Mouse (Mus musculus) myocyte (in vitro differentiated cells): ENCODE measurements at regions not wholly inside any gene's neighbourhood (a gene's known extent, or its start where the extent isn't known, plus 50 kb on each side); places are given as distances from the start of the nearest gene placed in this dataset.

Source experiments
- H3K27me3 ChIP-seq: one replicate; pipeline ENCODE4 v1.6.1; 2011; ENCODE audit not compliant: control insufficient read depth, insufficient read depth, insufficient read length
- H3K36me3 ChIP-seq: one replicate; pipeline ENCODE4 v1.6.1; 2011; ENCODE audit not compliant: control insufficient read depth, insufficient read depth
- H3K4me2 ChIP-seq: one replicate; pipeline ENCODE4 v1.6.1; 2011; ENCODE audit warnings: low read depth, control low read depth
- H3K4me3 ChIP-seq: one replicate; pipeline ENCODE4 v1.5.1; 2011; ENCODE audit warnings: mild to moderate bottlenecking, control low read depth, moderate library complexity
- H3K79me2 ChIP-seq: one replicate; pipeline ENCODE4 v1.6.1; 2011; ENCODE audit not compliant: control insufficient read depth, insufficient read depth
- H3ac ChIP-seq: one replicate; pipeline ENCODE4 v1.6.1; 2011; ENCODE audit not compliant: control insufficient read depth, insufficient read length
- CEBPB ChIP-seq: IDR thresholded peaks from 2 replicates; pipeline ENCODE4 v1.6.1; 2011; ENCODE audit warnings: mild to moderate bottlenecking, moderate library complexity; ENCODE audit not compliant: poor library complexity, insufficient read depth, severe bottlenecking
- E2F4 ChIP-seq: IDR thresholded peaks from one replicate; pipeline ENCODE4 v1.6.1; 2011; ENCODE audit warnings: mild to moderate bottlenecking, control low read depth, moderate library complexity; ENCODE audit not compliant: insufficient read depth
- MAX ChIP-seq: IDR thresholded peaks from one replicate; pipeline ENCODE4 v1.6.1; 2011; ENCODE audit warnings: low read depth, mild to moderate bottlenecking, control low read depth
- MYOD1 ChIP-seq, 3 experiments: IDR thresholded peaks; one replicate each; pipeline ENCODE4 v1.6.1; 2011; ENCODE audit warnings: control low read depth in 2 of 3, low read depth in 2 of 3, mild to moderate bottlenecking in 2 of 3, moderate library complexity in 1 of 3; ENCODE audit not compliant: insufficient read length in 2 of 3, control insufficient read depth in 1 of 3
- MYOG ChIP-seq, 3 experiments: IDR thresholded peaks; one replicate each; pipeline ENCODE4 v1.6.1; 2011; ENCODE audit warnings: control low read depth in 2 of 3, low read depth in 2 of 3, mild to moderate bottlenecking in 2 of 3; ENCODE audit not compliant: insufficient read length in 2 of 3, control insufficient read depth in 1 of 3, insufficient read depth in 1 of 3
- POLR2A ChIP-seq: IDR thresholded peaks from one replicate; pipeline ENCODE4 v1.6.1; 2011; ENCODE audit warnings: low read depth, mild to moderate bottlenecking, control low read depth, moderate library complexity; ENCODE audit not compliant: insufficient read length
- POLR2AphosphoS2 ChIP-seq: IDR thresholded peaks from one replicate; pipeline ENCODE4 v1.6.1; 2011; ENCODE audit warnings: low read depth, control low read depth; ENCODE audit not compliant: insufficient read length
- REST ChIP-seq: IDR thresholded peaks from one replicate; pipeline ENCODE4 v1.6.1; 2011; ENCODE audit warnings: mild to moderate bottlenecking, control low read depth, moderate library complexity; ENCODE audit not compliant: insufficient read depth, insufficient read length
- SRF ChIP-seq: IDR thresholded peaks from one replicate; pipeline ENCODE4 v1.6.1; 2011; ENCODE audit warnings: low read depth; ENCODE audit not compliant: control insufficient read depth, insufficient read length
- TCF12 ChIP-seq: IDR thresholded peaks from one replicate; pipeline ENCODE4 v1.6.1; 2011; ENCODE audit warnings: mild to moderate bottlenecking, control low read depth; ENCODE audit not compliant: poor library complexity, insufficient read depth, severe bottlenecking
- TCF3 ChIP-seq: IDR thresholded peaks from one replicate; pipeline ENCODE4 v1.6.1; 2011; ENCODE audit warnings: low read depth, control low read depth; ENCODE audit not compliant: insufficient read length
- USF1 ChIP-seq: IDR thresholded peaks from one replicate; pipeline ENCODE4 v1.6.1; 2011; ENCODE audit warnings: low read depth, mild to moderate bottlenecking, control low read depth, moderate library complexity

DNA sequence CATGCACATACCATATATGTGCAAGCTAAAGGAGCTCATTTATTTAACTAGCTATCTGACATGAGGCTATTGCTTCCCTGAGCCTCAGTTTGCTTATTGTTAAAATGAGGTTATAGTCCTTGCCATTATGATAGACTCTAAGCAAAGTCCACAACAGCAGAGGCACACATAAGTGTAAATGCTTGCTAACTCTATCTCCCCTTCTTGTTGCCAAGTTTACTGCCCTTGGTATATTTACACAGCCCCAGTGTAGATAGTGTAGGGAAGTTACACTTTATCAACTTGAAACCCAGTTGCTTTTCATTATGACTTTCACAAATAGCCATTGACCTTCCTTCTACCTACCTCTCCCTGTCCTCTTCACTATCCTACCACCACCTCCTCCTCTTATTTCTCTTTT lies 782.6 kb upstream of the Agtr1b start:
- Histone ChIP-seq H3K4me3 (no peak overlapping the region), H3K27me3 (no peaks in the 10 kb centered on the region), H3K4me2 (no peak overlapping the region), H3K36me3 (no peaks in the 10 kb centered on the region), H3K79me2 (no peaks in the 10 kb centered on the region), H3ac (no peak overlapping the region)
- TF ChIP-seq MYOD1 (IDR thresholded peaks at IDR 0.05; ENCODE audit: control insufficient read depth in 1 of 3, insufficient read length in 2 of 3, low read depth in 2 of 3), result no peak
- no peak for TF ChIP-seq POLR2A
- no peak for TF ChIP-seq TCF3
- no peak for TF ChIP-seq REST
- no peak for TF ChIP-seq E2F4
- no peak for TF ChIP-seq MYOG (IDR thresholded peaks at IDR 0.05; ENCODE audit: control insufficient read depth in 1 of 3, insufficient read depth in 1 of 3, insufficient read length in 2 of 3, low read depth in 2 of 3)
- TF ChIP-seq SRF, result no peak
- TF ChIP-seq USF1, result no peak
- TF ChIP-seq MAX, result no peak
- no peak for TF ChIP-seq POLR2AphosphoS2
- no peak for TF ChIP-seq CEBPB
- no peak for TF ChIP-seq TCF12

DNA sequence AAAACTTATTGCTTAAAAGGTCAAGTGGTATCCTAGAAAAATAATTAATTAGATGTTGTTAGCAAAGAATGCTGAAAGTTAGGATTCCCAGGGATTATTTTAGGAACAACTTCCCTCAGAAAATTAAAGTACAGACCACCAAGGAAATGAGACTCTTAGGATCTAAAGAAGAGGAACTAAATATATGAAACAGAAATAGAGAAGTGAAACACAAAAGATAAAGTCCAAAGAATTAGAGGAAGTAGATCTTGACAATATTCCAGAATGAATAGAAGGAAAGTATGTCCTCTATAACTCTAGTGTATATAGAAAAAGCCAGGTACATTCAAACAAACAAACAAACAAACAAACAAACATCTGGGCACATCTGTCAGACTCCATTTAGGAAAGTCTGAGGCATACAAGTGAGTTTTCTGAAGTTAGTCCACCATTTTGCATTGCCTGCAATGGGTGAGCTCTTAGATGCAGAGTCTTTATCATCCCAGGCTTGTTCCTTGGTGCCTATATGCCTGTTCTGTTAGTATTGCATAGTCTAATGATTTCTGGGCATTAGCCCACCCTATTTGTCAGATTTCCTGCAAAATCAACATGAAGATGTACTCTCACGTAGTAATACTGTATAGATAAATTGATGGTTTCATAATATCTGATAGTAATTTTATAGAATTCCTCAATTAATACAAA lies 762.0 kb upstream of the Agtr1b start:
- no peak for TF ChIP-seq CEBPB
- TF ChIP-seq MYOG (IDR thresholded peaks at IDR 0.05; ENCODE audit: control insufficient read depth in 1 of 3, insufficient read depth in 1 of 3, insufficient read length in 2 of 3, low read depth in 2 of 3), result no peak
- no peak for TF ChIP-seq TCF3
- no peak for TF ChIP-seq SRF
- TF ChIP-seq MYOD1 (IDR thresholded peaks at IDR 0.05; ENCODE audit: control insufficient read depth in 1 of 3, insufficient read length in 2 of 3, low read depth in 2 of 3), result no peak
- no peak for TF ChIP-seq REST
- no peak for TF ChIP-seq TCF12
- TF ChIP-seq MAX, result no peak
- no peak for TF ChIP-seq POLR2A
- no peak for TF ChIP-seq E2F4
- Histone ChIP-seq H3K79me2 (no peaks in the 10 kb centered on the region), H3K36me3 (no peaks in the 10 kb centered on the region), H3K4me2 (no peak overlapping the region), H3K27me3 (no peaks in the 10 kb centered on the region), H3ac (no peak overlapping the region), H3K4me3 (no peak overlapping the region)

DNA sequence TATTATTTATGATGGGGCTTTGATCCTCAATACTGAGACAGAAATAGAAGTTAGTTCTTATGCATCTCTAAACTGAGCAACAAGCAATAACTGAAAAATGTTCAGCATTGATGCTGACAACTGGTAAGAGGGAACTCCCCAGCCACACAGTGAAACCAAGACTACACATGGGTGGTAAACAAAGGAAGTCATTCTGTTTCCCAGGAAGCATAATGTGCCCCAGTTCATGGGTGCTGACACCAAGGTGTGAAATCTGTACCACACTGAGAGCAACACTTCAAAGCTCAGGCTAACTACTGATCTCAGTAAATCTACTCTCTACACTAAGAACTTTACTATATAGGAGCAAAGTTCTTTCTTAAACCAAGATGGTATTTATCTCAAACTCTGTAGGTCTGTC lies 759.2 kb upstream of the Agtr1b start:
- no peaks in the 10 kb centered on the region for H3K36me3 ChIP-seq
- TF ChIP-seq SRF (no peak), MYOG (IDR thresholded peaks at IDR 0.05; ENCODE audit: control insufficient read depth in 1 of 3, insufficient read depth in 1 of 3, insufficient read length in 2 of 3, low read depth in 2 of 3) (no peak), USF1 (no peak), REST (no peak), E2F4 (no peak), MAX (no peak)
- no peak overlapping the region for H3K4me2 ChIP-seq
- no peak overlapping the region for H3K4me3 ChIP-seq
- H3ac ChIP-seq, result no peak overlapping the region
- no peaks in the 10 kb centered on the region for H3K27me3 ChIP-seq
- H3K79me2 ChIP-seq, result no peaks in the 10 kb centered on the region

DNA sequence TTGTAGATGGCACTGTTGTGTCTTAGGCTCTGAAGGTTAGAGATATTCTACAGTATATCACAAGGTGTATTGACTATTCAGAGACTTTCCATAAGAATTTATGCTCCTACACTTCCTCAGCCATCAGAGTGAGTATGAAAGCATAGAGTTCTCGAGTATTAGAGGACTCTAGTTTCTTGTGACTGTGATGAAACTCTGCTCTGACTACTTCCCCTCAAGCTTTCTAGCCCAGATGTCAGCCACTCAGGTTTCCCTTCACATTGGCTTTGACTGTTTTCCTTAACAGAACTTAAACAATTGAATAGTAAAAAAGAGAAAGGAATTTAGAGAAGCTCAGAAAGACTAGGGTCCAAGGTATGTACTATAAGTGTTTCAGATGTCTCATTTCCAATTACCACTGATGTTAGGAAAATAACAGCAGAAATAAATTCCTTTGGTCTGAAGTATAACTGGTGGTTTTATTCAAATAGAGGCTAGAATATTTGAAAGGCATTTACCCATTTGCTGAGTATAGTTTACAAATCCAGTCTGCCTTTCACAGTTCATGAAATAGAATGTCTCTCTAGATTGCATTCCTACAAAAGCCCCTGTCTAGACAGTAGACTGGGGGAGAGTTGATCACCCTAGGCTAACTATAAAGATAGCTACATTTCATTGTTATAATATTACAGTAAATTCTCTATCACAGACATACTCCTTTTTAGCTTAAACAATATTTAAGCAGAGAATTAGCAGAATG lies 751.4 kb upstream of the Agtr1b start:
- Histone ChIP-seq H3K4me2 (no peak overlapping the region), H3K27me3 (no peaks in the 10 kb centered on the region), H3K36me3 (no peaks in the 10 kb centered on the region), H3K4me3 (no peak overlapping the region), H3ac (no peak overlapping the region), H3K79me2 (no peaks in the 10 kb centered on the region)
- no peak for TF ChIP-seq CEBPB

DNA sequence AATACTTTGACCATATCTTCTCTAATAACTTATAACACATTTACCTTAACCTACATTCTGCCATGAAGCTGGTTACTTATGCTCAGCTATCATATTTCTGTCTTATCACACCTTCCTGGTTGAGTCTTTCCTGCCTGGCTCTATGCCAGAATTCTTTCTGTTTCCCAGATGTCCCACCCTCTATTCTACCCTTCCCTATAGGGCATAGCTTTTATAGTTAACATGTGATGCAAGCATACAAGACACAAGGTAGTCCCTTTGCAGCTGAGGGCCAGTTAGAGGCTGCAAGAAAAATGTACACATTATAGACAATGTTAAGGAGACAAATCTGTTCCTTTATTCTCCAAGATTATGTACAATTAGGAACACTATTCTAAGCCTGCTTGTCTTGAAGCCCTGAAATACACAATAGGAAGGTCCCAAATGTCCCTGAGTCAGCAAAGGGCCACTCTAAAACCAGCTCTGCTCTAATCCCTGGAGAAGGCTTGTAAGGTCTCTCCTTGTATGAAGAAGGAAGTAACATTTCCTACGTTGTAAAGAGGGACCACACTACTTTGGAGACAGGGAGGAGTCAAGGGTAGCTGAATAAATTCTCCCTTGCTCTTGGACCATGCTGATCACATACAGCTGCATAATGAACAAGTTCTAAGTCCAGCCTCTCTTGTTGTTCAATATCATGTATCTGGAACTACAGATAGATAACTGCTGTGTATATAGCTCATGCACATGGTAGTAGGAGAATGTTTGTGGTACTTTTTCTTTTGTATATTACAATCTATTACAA lies 745.0 kb upstream of the Agtr1b start:
- TF ChIP-seq USF1, result no peak
- H3K79me2 ChIP-seq, result no peaks in the 10 kb centered on the region
- H3K36me3 ChIP-seq, result no peaks in the 10 kb centered on the region
- H3K4me3 ChIP-seq, result no peak overlapping the region
- H3ac ChIP-seq, result no peak overlapping the region
- no peak overlapping the region for H3K4me2 ChIP-seq
- no peaks in the 10 kb centered on the region for H3K27me3 ChIP-seq
